Mouse (Mus musculus) embryonic facial prominence, embryonic 13.5 days (tissue): Measurements from ENCODE around the gene Agfg2. TPM values are rescaled to one million over a fixed set of nuclear protein-coding genes. Genes with fewer than 3 reads are reported as not detected.

Experiments
- ATAC-seq: fragments of 200-750 bp; cut with Nextera tagmentation; 2 replicates; pipeline ENCODE4 v1.8.0; 2017; ENCODE audit warnings: low read depth; ENCODE audit not compliant: insufficient number of reproducible peaks, insufficient read depth, low FRiP score, low TSS enrichment
- H3K27ac ChIP-seq: fragments of 300-500 bp; sonication (generic); 2 replicates; pipeline ENCODE4 v1.5.1; 2015; ENCODE audit warnings: moderate library complexity, mild to moderate bottlenecking, inconsistent platforms
- H3K27me3 ChIP-seq: fragments of 300-500 bp; sonication (generic); 2 replicates; pipeline ENCODE4 v1.6.1; 2015; ENCODE audit warnings: mild to moderate bottlenecking, inconsistent platforms
- H3K36me3 ChIP-seq: fragments of 300-500 bp; sonication (generic); 2 replicates; pipeline ENCODE4 v1.6.1; 2015; ENCODE audit warnings: mild to moderate bottlenecking, inconsistent platforms
- H3K4me1 ChIP-seq: fragments of 300-500 bp; sonication (generic); 2 replicates; pipeline ENCODE4 v1.6.1; 2015; ENCODE audit warnings: inconsistent platforms
- H3K4me2 ChIP-seq: fragments of 300-500 bp; sonication (generic); 2 replicates; pipeline ENCODE4 v1.6.1; 2015; ENCODE audit warnings: moderate library complexity, mild to moderate bottlenecking, inconsistent platforms
- H3K4me3 ChIP-seq: fragments of 300-500 bp; sonication (generic); 2 replicates; pipeline ENCODE4 v1.5.1; 2015; ENCODE audit warnings: mild to moderate bottlenecking, inconsistent platforms
- H3K9ac ChIP-seq: fragments of 300-500 bp; sonication (generic); 2 replicates; pipeline ENCODE4 v1.6.1; 2015; ENCODE audit warnings: mild to moderate bottlenecking, inconsistent platforms
- H3K9me3 ChIP-seq: fragments of 300-500 bp; sonication (generic); 2 replicates; pipeline ENCODE4 v1.6.1; 2016; ENCODE audit warnings: inconsistent platforms
- WGBS: fragments of 180-500 bp; shearing (Covaris S2); methylation state at CpG from one replicate; pipeline ENCODE4 v1.1.7; 2015; ENCODE audit warnings: mixed read lengths; 5-methylcytosine and 5-hydroxymethylcytosine counted together
- polyA plus RNA-seq: library from polyadenylated mRNA; unstranded; fragments of >200 nt; fragmentation: Nextera tagmentation; extraction: Ambion mirVana; gene quantifications from 2 replicates; pipeline ENCODE4 v1.2.1, GENCODE M21; 2015

The Agfg2 gene
- polyA plus RNA-seq, 1 experiment from 2014 or later: 19.2 TPM

GRCm38 (mm10) chr5:137679726-137680125 lies 4.8 kb downstream of the Agfg2 start:
- H3K4me1 ChIP-seq: peaks cover 17% of the 10 kb centered on the region
- no peak overlapping the region for H3K27ac ChIP-seq
- no peak for ATAC-seq
- no peak overlapping the region for H3K4me2 ChIP-seq
- no peak overlapping the region for H3K4me3 ChIP-seq
- H3K9ac ChIP-seq: no peak overlapping the region
- H3K36me3 ChIP-seq: peaks cover 12% of the 10 kb centered on the region; the same call in 1 of the 2 replicates
- H3K27me3 ChIP-seq: no peaks in the 10 kb centered on the region
- 82% methylated on average over 4 of the region's 4 CpGs for WGBS
- H3K9me3 ChIP-seq: no peaks in the 10 kb centered on the region

GRCm38 (mm10) chr5:137678736-137679135 lies 5.8 kb downstream of the Agfg2 start:
- H3K9ac ChIP-seq: no peak overlapping the region
- no peak for ATAC-seq
- WGBS: 93% methylated on average over 3 of the region's 3 CpGs
- H3K27ac ChIP-seq: no peak overlapping the region
- H3K4me2 ChIP-seq: no peak overlapping the region
- no peaks in the 10 kb centered on the region for H3K9me3 ChIP-seq
- no peak overlapping the region for H3K4me3 ChIP-seq
- H3K36me3 ChIP-seq: peaks cover 12% of the 10 kb centered on the region; the same call in 1 of the 2 replicates
- H3K4me1 ChIP-seq: peaks cover 16% of the 10 kb centered on the region
- no peaks in the 10 kb centered on the region for H3K27me3 ChIP-seq

GRCm38 (mm10) chr5:137677859-137678258 lies 6.7 kb downstream of the Agfg2 start:
- WGBS: 96% methylated on average over 8 of the region's 8 CpGs

GRCm38 (mm10) chr5:137674786-137675185 lies 9.7 kb downstream of the Agfg2 start:
- H3K4me2 ChIP-seq: no peak overlapping the region
- ATAC-seq: no peak
- H3K9ac ChIP-seq: no peak overlapping the region
- WGBS: 94% methylated on average over 8 of the region's 8 CpGs
- H3K27ac ChIP-seq: no peak overlapping the region
- no peak overlapping the region for H3K4me3 ChIP-seq
- H3K4me1 ChIP-seq: peaks cover 19% of the 10 kb centered on the region
- H3K27me3 ChIP-seq: no peaks in the 10 kb centered on the region
- H3K9me3 ChIP-seq: no peaks in the 10 kb centered on the region
- H3K36me3 ChIP-seq: 0 out of 2 replicates have a peak, but pooled peaks cover 9% of the 10 kb centered on the region

More at GRCm38 (mm10) chr5:137677859-137678258, 6.7 kb downstream of the Agfg2 start:
- Histone ChIP-seq H3K4me1 (peaks cover 8% of the 10 kb centered on the region), H3K9ac (no peak overlapping the region), H3K27me3 (no peaks in the 10 kb centered on the region), H3K4me2 (no peak overlapping the region), H3K9me3 (no peaks in the 10 kb centered on the region), H3K27ac (no peak overlapping the region), H3K36me3 (peaks cover 12% of the 10 kb centered on the region; the same call in 1 of the 2 replicates), H3K4me3 (no peak overlapping the region)
- no peak for ATAC-seq

- 90% methylated on average over 6 of the region's 6 CpGs for WGBS
- Histone ChIP-seq H3K27me3 (no peaks in the 10 kb centered on the region), H3K9me3 (no peaks in the 10 kb centered on the region), H3K4me1 (peaks cover 19% of the 10 kb centered on the region), H3K9ac (0 out of 2 replicates have a peak overlapping the region, but pooled peaks have one; percentile 16), H3K27ac (no peak overlapping the region), H3K4me3 (no peak overlapping the region), H3K36me3 (0 out of 2 replicates have a peak, but pooled peaks cover 9% of the 10 kb centered on the region), H3K4me2 (no peak overlapping the region)
- ATAC-seq: no peak
Observed at GRCm38 (mm10) chr5:137673015-137673414, 11.5 kb downstream of the Agfg2 start.

- H3K4me3 ChIP-seq: no peak overlapping the region
- H3K27me3 ChIP-seq: no peaks in the 10 kb centered on the region
- WGBS: 68% methylated on average over 5 of the region's 5 CpGs
- peak overlapping the region; percentile 80; the same call in 1 of the 2 replicates for H3K27ac ChIP-seq
- H3K4me1 ChIP-seq: peaks cover 19% of the 10 kb centered on the region
- no peak overlapping the region for H3K9ac ChIP-seq
- H3K4me2 ChIP-seq: no peak overlapping the region
- no peaks in the 10 kb centered on the region for H3K9me3 ChIP-seq
- ATAC-seq: no peak
- H3K36me3 ChIP-seq: peaks cover 11% of the 10 kb centered on the region; the same call in 1 of the 2 replicates
Observed at GRCm38 (mm10) chr5:137672361-137672760, 12.2 kb downstream of the Agfg2 start.

- ATAC-seq: no peak
Observed at GRCm38 (mm10) chr5:137671443-137672240, 12.9 kb downstream of the Agfg2 start.

GRCm38 (mm10) chr5:137670240-137670639 lies 14.3 kb downstream of the Agfg2 start:
- Histone ChIP-seq H3K9me3 (no peaks in the 10 kb centered on the region), H3K36me3 (peaks cover 23% of the 10 kb centered on the region), H3K4me3 (no peak overlapping the region), H3K4me1 (peaks cover 19% of the 10 kb centered on the region), H3K27me3 (no peaks in the 10 kb centered on the region), H3K9ac (no peak overlapping the region), H3K27ac (peak overlapping the region; percentile 39; the same call in 1 of the 2 replicates), H3K4me2 (no peak overlapping the region)
- ATAC-seq: no peak
- 88% methylated on average over 1 of the region's 1 CpGs for WGBS

More at GRCm38 (mm10) chr5:137671443-137672240, 12.9 kb downstream of the Agfg2 start:
- H3K9me3 ChIP-seq: no peaks in the 10 kb centered on the region
- no peak overlapping the region for H3K4me3 ChIP-seq
- WGBS: 12% methylated on average over 9 of the region's 9 CpGs
- peaks cover 12% of the 10 kb centered on the region for H3K36me3 ChIP-seq
- H3K9ac ChIP-seq: peak overlapping the region; percentile 51; the same call in 1 of the 2 replicates
- H3K4me1 ChIP-seq: peaks cover 19% of the 10 kb centered on the region
- H3K27ac ChIP-seq: peak overlapping the region; percentile 80
- no peaks in the 10 kb centered on the region for H3K27me3 ChIP-seq
- H3K4me2 ChIP-seq: peak overlapping the region; percentile 27; the same call in 1 of the 2 replicates

GRCm38 (mm10) chr5:137668971-137669370 lies 15.6 kb downstream of the Agfg2 start:
- Histone ChIP-seq H3K9ac (no peak overlapping the region), H3K4me2 (no peak overlapping the region), H3K36me3 (peaks cover 34% of the 10 kb centered on the region), H3K27me3 (no peaks in the 10 kb centered on the region), H3K4me1 (peaks cover 19% of the 10 kb centered on the region), H3K9me3 (no peaks in the 10 kb centered on the region), H3K4me3 (no peak overlapping the region), H3K27ac (no peak overlapping the region)
- no peak for ATAC-seq
- 66% methylated on average over 10 of the region's 10 CpGs for WGBS

- H3K4me3 ChIP-seq: no peak overlapping the region
- no peak overlapping the region for H3K4me2 ChIP-seq
- no peak for ATAC-seq
- no peaks in the 10 kb centered on the region; the same call in 1 of the 2 replicates for H3K4me1 ChIP-seq
- H3K27me3 ChIP-seq: no peaks in the 10 kb centered on the region
- no peak overlapping the region for H3K9ac ChIP-seq
- H3K36me3 ChIP-seq: peaks cover 76% of the 10 kb centered on the region
- no peaks in the 10 kb centered on the region for H3K9me3 ChIP-seq
- WGBS: 72% methylated on average over 9 of the region's 9 CpGs
- H3K27ac ChIP-seq: no peak overlapping the region
Observed at GRCm38 (mm10) chr5:137663057-137663456, 21.5 kb downstream of the Agfg2 start.

GRCm38 (mm10) chr5:137660064-137660688 lies 24.4 kb downstream of the Agfg2 start:
- Histone ChIP-seq H3K4me3 (no peak overlapping the region), H3K4me1 (no peaks in the 10 kb centered on the region; the same call in 1 of the 2 replicates), H3K27ac (no peak overlapping the region), H3K9me3 (no peaks in the 10 kb centered on the region), H3K27me3 (no peaks in the 10 kb centered on the region), H3K9ac (no peak overlapping the region), H3K4me2 (no peak overlapping the region), H3K36me3 (peaks cover 56% of the 10 kb centered on the region)
- 86% methylated on average over 6 of the region's 6 CpGs for WGBS
- ATAC-seq: no peak
